Mouse (Mus musculus): Measurements from ENCODE around the gene Tmem150b. TPM values are rescaled to one million over a fixed set of nuclear protein-coding genes. Genes with fewer than 3 reads are reported as not detected.

Tmem150b gene
- not detected for total RNA-seq (2021)
- long read RNA-seq, experiment 1: 0 reads
- long read RNA-seq, experiment 2: 0 reads

DNA sequence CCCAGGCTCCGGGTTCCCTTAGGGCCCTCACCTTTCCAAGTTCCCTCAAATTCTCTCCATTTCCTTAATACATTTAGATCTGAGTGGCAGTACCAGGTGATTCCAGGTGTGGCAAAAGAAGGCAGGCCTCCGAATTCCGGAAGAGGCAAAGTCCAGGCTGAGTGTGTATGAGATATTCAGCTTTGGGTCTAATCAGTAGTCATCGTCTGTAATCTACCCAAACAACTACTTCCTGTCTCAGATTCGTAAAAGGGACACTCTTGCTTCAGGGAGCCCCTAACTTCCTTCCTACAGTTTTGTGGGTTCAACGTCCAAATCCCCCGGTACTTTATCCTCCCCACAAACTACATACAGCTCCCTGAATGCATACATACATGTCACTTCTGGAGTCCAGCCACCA lies at the start of gene Tmem150b:
Gene Tmem150b, minus strand, starts transcription at position 81 of the 400 bp plus-strand sequence.
- DNase-seq (ENCODE audit: extremely low spot score in 1 of 2, low spot score in 2 of 2): no peak
- intact Hi-C loops (cut with DNase I): no loop called here

DNA sequence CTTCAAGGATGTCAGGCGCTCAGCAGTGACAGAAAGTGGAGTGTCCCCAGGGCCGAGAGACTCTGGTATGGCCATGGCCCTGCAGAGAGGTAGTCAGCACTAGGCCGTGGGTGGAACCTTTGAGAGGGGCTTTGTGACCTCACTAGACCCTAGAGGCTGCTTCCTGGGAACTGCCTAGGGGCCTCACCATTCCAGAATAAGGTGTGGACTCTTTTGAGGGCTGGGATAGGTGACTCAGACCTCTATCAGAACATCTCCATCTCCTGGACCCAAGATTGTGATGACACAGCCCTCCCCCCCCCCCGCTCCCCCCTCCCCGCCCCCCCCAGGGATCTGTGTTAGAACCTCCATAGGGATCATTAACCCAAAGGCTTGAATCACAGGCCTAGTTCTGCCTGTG lies 46.2 kb upstream of the Tmem150b start, which contains the start of gene Fam71e2:
Gene Fam71e2, minus strand, starts transcription at position 101 of the 400 bp plus-strand sequence.
- Histone ChIP-seq H3K4me3 (no peak within 1 kb of the TSS), H3K27ac (no peak within 1 kb of the TSS)
- TF ChIP-seq CTCF (IDR thresholded peaks at IDR 0.05): no peak
- intact Hi-C loops (cut with DNase I): no loop called here
- DNase-seq (ENCODE audit: extremely low spot score in 1 of 2, low spot score in 2 of 2): no peak

More for the DNA sequence above, at the start of gene Tmem150b:
- no peak within 1 kb of the TSS for H3K27ac ChIP-seq
- H3K4me3 ChIP-seq: no peak within 1 kb of the TSS
- no peak for TF ChIP-seq CTCF (IDR thresholded peaks at IDR 0.05)

DNA sequence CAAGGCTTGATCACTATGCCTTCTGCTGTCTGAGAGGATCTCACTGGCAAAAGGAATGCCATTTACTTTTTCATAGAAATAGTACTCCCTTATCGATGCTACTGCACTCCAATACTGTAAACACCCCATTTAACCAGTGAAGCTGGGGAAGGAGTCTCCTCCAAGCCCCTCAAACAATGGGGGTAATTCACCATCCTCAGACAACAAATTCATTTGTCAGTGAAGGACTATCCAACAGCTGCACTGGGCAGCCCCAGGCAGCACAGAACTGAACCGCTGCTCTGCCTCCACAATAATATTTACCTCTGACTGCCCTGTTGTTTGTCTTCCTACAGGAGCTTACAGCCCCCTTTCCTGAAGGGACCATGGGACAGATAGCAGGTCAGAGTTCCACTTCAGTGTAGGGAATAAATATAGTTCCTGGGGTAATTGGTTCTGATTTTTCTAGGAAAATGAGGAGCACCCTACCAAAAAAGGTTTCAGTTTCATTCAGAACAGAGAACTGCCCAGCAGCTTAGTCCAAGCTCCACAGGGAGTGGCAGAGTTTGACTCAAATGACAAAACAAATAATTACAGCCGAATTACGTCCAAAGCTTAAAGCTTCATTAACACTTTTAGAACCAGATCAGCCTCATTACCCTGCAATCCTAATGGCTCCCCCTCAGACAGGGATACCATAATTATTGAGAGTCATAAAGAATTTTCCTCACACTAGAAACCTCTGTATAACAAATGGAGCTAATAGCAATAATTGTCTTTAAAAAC lies 40.1 kb upstream of the Tmem150b start:
- H3K27ac ChIP-seq: peak overlapping the region; percentile 63
- intact Hi-C loops (cut with DNase I): no loop called here
- no peak overlapping the region for H3K4me3 ChIP-seq
- no peak for TF ChIP-seq CTCF (IDR thresholded peaks at IDR 0.05)
- no peak for DNase-seq (ENCODE audit: extremely low spot score in 1 of 2, low spot score in 2 of 2)

DNA sequence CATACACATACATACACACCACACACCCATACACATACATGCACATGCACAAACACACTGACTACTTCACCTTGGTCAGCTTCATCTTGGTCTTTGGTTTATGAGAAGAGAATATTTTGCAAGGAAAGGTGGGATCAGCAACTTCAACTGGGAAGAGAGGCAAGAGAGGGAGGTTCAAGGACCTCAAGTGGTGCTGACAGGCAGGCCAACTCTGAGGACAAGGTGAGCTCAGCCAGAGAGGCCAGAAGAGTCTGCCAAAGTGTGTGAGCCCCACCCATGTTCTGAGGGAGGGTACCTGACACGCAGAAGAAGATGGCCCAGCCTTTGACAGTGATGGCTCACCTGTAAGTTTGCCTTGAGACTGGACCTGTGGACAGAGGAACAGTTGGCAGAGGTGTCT lies 34.6 kb upstream of the Tmem150b start:
- DNase-seq (ENCODE audit: extremely low spot score in 1 of 2, low spot score in 2 of 2): no peak
- no peak overlapping the region for H3K4me3 ChIP-seq
- intact Hi-C loops (cut with DNase I): no loop called here
- TF ChIP-seq CTCF (IDR thresholded peaks at IDR 0.05): no peak
- H3K27ac ChIP-seq: no peak overlapping the region

DNA sequence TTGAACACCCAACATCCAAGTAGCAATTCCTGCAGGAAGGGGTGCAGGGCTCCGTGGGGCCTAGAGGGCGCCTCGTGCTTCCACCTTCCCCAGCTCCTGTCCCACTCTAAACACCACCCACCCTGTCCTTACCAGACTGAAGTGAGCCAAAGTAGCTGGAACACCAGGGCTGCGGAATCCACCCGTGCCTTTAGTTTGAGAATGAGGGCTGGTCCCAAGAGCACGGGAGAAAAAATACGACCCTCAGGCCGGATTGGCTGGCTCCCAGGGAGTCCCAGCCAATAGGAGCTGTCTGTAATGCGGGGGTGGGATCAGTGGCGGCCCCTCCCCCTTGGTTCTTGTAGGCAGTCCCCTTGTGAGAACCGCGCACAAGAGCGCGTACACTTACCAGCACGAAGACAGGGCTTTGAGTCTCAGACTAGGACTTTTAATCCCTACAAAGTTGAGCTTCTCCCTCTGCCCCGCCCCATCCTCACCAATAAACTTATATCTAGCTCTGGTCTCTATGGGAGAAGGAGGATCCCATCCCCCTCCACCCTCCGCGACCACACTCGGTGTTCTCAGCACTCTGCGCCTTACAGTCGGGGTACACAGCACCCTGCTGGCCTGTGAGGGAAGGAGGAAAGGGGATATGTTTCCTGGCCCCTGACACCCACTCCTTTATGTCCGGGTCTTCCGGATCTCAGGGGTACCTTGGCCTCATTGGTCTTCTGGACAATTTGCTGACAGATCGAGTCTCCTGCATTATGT lies 27.9 kb upstream of the Tmem150b start, which contains the start of gene Cox6b2:
Gene Cox6b2, minus strand, starts transcription at position 274 of the 750 bp plus-strand sequence.
- peak; percentile 39 to 55 for DNase-seq (ENCODE audit: extremely low spot score in 1 of 2, low spot score in 2 of 2)
- H3K27ac ChIP-seq: no peak within 1 kb of the TSS
- intact Hi-C loops (cut with DNase I): no loop called here
- H3K4me3 ChIP-seq: peak within 1 kb of the TSS; percentile 28
- no peak for TF ChIP-seq CTCF (IDR thresholded peaks at IDR 0.05)

DNA sequence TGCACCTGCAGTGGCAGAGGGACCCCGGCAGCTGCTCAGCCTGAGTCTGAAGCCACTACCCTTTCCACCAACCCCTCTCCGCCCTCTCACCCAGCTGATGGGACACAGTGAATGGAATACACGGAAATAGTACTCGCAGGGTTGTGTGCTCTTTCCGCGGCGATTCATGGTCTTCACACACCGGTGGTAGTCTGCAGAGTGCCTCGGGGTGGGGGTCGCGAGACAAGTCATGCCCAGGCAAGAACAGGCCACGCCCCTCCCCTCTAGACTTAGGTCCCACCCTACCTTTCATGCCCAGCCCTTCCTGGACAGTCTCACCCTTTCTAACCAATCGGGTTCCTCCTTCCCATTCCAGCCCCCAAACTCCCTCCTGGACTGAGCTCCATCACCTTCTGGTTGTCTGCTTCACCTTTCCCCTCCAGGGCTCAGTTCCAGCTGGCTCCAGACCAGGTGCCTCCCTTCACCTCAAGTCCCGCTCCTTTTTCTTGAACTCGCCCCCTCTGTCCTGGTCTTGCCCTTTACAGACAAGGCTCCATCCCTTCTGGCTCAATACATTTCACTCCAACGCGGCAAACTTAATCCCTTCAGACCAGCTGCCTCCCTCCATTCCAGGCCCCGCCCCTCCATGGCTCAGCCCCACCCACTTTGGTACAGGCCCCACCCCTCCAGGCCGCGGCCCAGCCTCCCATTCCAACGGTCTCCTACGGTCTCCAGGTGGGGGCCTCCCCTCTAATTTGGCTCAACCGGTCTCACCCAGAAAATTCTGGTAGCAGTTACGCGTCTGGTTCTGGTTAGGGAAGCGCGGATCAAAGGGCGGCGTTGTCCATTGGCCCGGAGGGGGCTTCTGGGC lies 27.1 kb upstream of the Tmem150b start:
- peak overlapping the region; percentile 28 for H3K4me3 ChIP-seq
- H3K27ac ChIP-seq: no peak overlapping the region
- DNase-seq (ENCODE audit: extremely low spot score in 1 of 2, low spot score in 2 of 2): no peak
- TF ChIP-seq CTCF (IDR thresholded peaks at IDR 0.05): no peak
- intact Hi-C loops (cut with DNase I): no loop called here

DNA sequence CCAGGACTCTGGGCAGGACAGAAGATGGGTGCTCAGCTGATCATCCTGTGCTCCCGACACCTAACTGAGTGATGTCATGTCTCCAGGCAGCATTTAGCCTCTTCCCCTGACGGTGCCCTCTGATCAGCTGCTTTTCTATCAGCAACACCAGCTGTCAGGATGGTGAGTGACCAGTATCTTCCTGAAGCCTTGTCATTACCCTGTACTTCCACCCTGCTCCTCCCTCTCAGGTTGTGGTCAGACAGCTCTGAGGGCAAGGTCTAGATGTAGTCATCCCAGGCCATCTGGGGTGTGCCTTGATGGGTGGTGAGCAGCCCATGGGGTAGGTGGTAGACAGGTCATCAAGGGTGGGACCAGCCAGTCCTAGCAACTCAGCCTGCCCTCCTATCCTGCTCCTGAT lies 24.1 kb upstream of the Tmem150b start:
- intact Hi-C loops (cut with DNase I): no loop called here

DNA sequence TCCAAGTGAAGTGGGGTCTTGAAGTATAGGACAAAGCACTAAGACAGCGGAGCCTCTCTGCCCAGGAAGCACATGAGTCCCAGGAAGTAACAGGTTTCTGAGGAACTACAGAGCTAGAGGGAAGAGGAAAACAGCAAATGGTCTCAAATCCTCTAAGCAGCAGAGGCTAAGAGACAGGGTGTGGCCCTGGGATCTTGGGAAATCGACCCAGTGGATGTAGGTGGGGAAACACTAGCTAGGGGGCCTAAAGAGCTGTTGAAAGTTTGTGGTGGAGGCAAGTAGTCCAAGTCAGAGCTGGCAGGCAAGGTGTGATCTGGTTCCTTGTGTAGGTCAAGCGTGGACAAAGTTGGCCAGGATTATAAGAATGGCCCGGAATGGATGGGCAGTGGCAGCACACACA lies 23.3 kb upstream of the Tmem150b start:
- Histone ChIP-seq H3K27ac (no peak overlapping the region), H3K4me3 (no peak overlapping the region)
- TF ChIP-seq CTCF (IDR thresholded peaks at IDR 0.05): no peak
- intact Hi-C loops (cut with DNase I): no loop called here
- no peak for DNase-seq (ENCODE audit: extremely low spot score in 1 of 2, low spot score in 2 of 2)

More for the DNA sequence above, 24.1 kb upstream of the Tmem150b start:
- TF ChIP-seq CTCF (IDR thresholded peaks at IDR 0.05): no peak
- Histone ChIP-seq H3K27ac (no peak overlapping the region), H3K4me3 (no peak overlapping the region)
- DNase-seq (ENCODE audit: extremely low spot score in 1 of 2, low spot score in 2 of 2): no peak

DNA sequence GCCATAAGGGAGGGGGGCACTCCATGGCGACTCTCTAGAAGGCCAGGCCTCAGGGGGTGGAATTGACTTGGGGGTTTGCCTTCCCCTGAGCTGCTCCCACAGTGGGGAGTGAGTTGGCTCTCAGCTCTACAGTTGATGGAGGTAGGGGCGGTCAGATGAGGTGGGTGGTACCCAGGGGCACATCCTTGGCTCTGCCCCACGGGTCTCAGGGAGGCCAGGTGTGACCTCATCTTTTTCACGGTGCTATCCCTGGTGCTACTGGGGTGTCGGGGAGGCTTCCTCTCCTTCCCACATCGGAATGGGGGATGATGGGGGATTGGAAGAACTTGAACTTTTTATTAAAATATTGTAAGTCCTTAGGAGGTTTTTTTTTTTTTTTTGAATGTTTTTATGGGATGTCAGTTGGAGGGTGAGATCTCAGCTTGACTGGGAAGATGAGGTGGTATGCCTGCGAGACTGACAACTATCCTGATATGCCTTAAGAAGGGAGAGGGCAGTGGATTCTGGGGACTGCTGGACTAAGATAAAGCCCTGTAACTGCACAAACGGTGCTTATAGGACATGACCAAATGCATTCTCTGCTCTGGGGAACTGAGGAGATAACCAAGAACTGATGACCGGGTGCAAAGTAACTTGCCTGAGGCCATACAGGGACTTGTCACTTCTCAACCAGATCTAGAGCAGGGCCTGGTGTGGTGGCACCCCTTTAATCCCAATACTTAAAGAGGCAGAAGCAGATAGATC lies 22.3 kb upstream of the Tmem150b start:
- DNase-seq (ENCODE audit: extremely low spot score in 1 of 2, low spot score in 2 of 2): no peak
- TF ChIP-seq CTCF (IDR thresholded peaks at IDR 0.05): no peak

DNA sequence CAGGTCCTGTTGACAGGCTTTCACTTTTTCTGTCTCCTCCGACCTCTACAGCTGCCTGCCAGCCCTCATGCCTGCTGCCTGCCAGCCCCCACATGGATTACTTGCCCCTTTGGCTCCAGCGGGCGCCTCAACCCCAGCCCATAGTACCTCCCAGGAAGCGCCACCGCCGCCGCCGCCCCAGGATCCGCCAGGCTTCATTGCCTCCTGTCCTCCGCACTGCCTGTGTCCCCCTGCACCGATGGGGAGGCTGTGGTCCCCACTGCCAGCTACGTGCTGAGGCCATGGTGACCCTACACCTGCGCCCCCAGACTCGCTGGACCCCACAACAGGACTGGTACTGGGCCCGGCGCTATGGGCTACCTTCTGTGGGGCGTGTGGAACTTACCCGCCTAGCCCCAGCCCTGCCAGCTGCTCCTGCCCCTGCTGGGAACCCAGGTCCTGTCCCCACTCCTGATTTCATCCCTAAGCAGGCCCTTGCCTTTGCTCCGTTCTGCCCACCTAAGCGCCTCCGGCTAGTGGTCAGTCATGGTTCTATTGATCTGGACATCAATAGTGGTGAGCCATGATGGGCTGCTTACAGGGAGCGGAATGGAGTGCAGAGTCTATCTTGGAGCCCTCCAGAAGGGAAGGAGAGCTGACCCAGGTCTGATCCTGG lies 21.4 kb upstream of the Tmem150b start:
- no peak for TF ChIP-seq CTCF (IDR thresholded peaks at IDR 0.05)
- Histone ChIP-seq H3K4me3 (no peak overlapping the region), H3K27ac (no peak overlapping the region)
- intact Hi-C loops (cut with DNase I): no loop called here
- DNase-seq (ENCODE audit: extremely low spot score in 1 of 2, low spot score in 2 of 2): no peak

More for the DNA sequence above, 22.3 kb upstream of the Tmem150b start:
- H3K27ac ChIP-seq: no peak overlapping the region
- intact Hi-C loops (cut with DNase I): no loop called here
- no peak overlapping the region for H3K4me3 ChIP-seq
